Mouse (Mus musculus) hindbrain, embryonic 10.5 days (tissue): ENCODE measurements around the gene Jtb. TPM values are rescaled to one million over a fixed set of nuclear protein-coding genes. Genes with fewer than 3 reads are reported as not detected.
A peak's percentile ranks its signal among the peaks of the same experiment; 100 is the strongest.

ENCODE experiments used
- DNase-seq: peaks from one replicate; pipeline ENCODE4 v3.0.0-alpha.2; 2017; ENCODE audit warnings: low spot score
- H3K27ac ChIP-seq: fragments of 300-500 bp; sonication (generic); 2 replicates; pipeline ENCODE4 v1.5.1; 2016; ENCODE audit warnings: mild to moderate bottlenecking, moderate library complexity
- H3K27me3 ChIP-seq: fragments of 300-500 bp; sonication (generic); 2 replicates; pipeline ENCODE4 v1.6.1; 2016; ENCODE audit warnings: mild to moderate bottlenecking; ENCODE audit not compliant: poor library complexity, insufficient read depth, severe bottlenecking
- H3K36me3 ChIP-seq: fragments of 300-500 bp; sonication (generic); 2 replicates; pipeline ENCODE4 v1.6.1; 2016; ENCODE audit warnings: mild to moderate bottlenecking, moderate library complexity
- H3K4me1 ChIP-seq: fragments of 300-500 bp; sonication (generic); replicated peaks from 2 replicates; pipeline ENCODE4 v1.6.1; 2016; ENCODE audit warnings: mild to moderate bottlenecking
- H3K4me3 ChIP-seq: fragments of 300-500 bp; sonication (generic); 2 replicates; pipeline ENCODE4 v1.5.1; 2016; ENCODE audit warnings: mild to moderate bottlenecking, moderate library complexity
- H3K9me3 ChIP-seq: fragments of 300-500 bp; sonication (generic); 2 replicates; pipeline ENCODE4 v1.6.1; 2016; ENCODE audit warnings: mild to moderate bottlenecking, moderate library complexity
- WGBS: fragments of 180-500 bp; shearing (Covaris S2); methylation state at CpG from one replicate; pipeline ENCODE4 v1.1.7; 2016; 5-methylcytosine and 5-hydroxymethylcytosine counted together
- polyA plus RNA-seq: library from polyadenylated mRNA; unstranded; fragments of >200 nt; fragmentation: Nextera tagmentation; extraction: Ambion mirVana; gene quantifications from 2 replicates; pipeline ENCODE4 v1.2.1, GENCODE M21; 2016

Jtb gene
- polyA plus RNA-seq, result 91.4 and 95.7 TPM in 2 replicates

GRCm38 (mm10) chr3:90231507-90232333, at the start of gene Jtb:
Gene Jtb (plus strand): TSS chr3:90231597.
- H3K27ac ChIP-seq, result peak within 1 kb of the TSS; percentile 92
- no peaks in the 10 kb centered on the region for H3K9me3 ChIP-seq
- under 1% methylated on average over 61 of the region's 61 CpGs for WGBS

GRCm38 (mm10) chr3:90183581-90183980, 47.8 kb upstream of the Jtb start:
- Histone ChIP-seq H3K36me3 (no peaks in the 10 kb centered on the region), H3K4me1 (no peaks in the 10 kb centered on the region), H3K27ac (no peak overlapping the region), H3K27me3 (no peaks in the 10 kb centered on the region), H3K4me3 (no peak overlapping the region), H3K9me3 (no peaks in the 10 kb centered on the region)
- WGBS, result 76% methylated on average over 3 of the region's 3 CpGs
- DNase-seq, result no peak

More at GRCm38 (mm10) chr3:90231507-90232333, at the start of gene Jtb:
- Histone ChIP-seq H3K27me3 (no peaks in the 10 kb centered on the region), H3K4me3 (peak within 1 kb of the TSS; percentile 72), H3K36me3 (peaks cover 38% of the 10 kb centered on the region), H3K4me1 (peaks cover 19% of the 10 kb centered on the region)
- peak; percentile 95 for DNase-seq

GRCm38 (mm10) chr3:90190859-90191510, 40.4 kb upstream of the Jtb start:
- 84% methylated on average over 11 of the region's 11 CpGs for WGBS
- H3K4me1 ChIP-seq, result no peaks in the 10 kb centered on the region

GRCm38 (mm10) chr3:90194759-90195158, 36.6 kb upstream of the Jtb start:
- Histone ChIP-seq H3K27me3 (no peaks in the 10 kb centered on the region), H3K4me3 (no peak overlapping the region), H3K27ac (no peak overlapping the region), H3K9me3 (no peaks in the 10 kb centered on the region), H3K36me3 (no peaks in the 10 kb centered on the region), H3K4me1 (no peaks in the 10 kb centered on the region)
- no peak for DNase-seq
- 67% methylated on average over 4 of the region's 4 CpGs for WGBS

More at GRCm38 (mm10) chr3:90190859-90191510, 40.4 kb upstream of the Jtb start:
- Histone ChIP-seq H3K36me3 (no peaks in the 10 kb centered on the region), H3K27ac (no peak overlapping the region), H3K4me3 (no peak overlapping the region), H3K9me3 (no peaks in the 10 kb centered on the region), H3K27me3 (no peaks in the 10 kb centered on the region)
- DNase-seq, result no peak

- Histone ChIP-seq H3K27ac (no peak overlapping the region), H3K4me1 (no peaks in the 10 kb centered on the region)
- DNase-seq, result no peak
These were observed 35.8 kb upstream of the Jtb start for GRCm38 (mm10) chr3:90195644-90196043.

GRCm38 (mm10) chr3:90197548-90197947, 33.8 kb upstream of the Jtb start:
- DNase-seq, result no peak
- WGBS, result 86% methylated on average over 1 of the region's 1 CpGs
- Histone ChIP-seq H3K9me3 (no peaks in the 10 kb centered on the region), H3K27ac (no peak overlapping the region), H3K4me3 (no peak overlapping the region), H3K27me3 (no peaks in the 10 kb centered on the region), H3K36me3 (no peaks in the 10 kb centered on the region), H3K4me1 (no peaks in the 10 kb centered on the region)

More at GRCm38 (mm10) chr3:90195644-90196043, 35.8 kb upstream of the Jtb start:
- no peaks in the 10 kb centered on the region for H3K9me3 ChIP-seq
- no peaks in the 10 kb centered on the region for H3K36me3 ChIP-seq
- 85% methylated on average over 1 of the region's 1 CpGs for WGBS
- no peak overlapping the region for H3K4me3 ChIP-seq
- H3K27me3 ChIP-seq, result no peaks in the 10 kb centered on the region

- Histone ChIP-seq H3K36me3 (peaks cover 32% of the 10 kb centered on the region), H3K27ac (no peak overlapping the region), H3K4me3 (no peak overlapping the region), H3K9me3 (no peaks in the 10 kb centered on the region), H3K4me1 (0 out of 2 replicates have a peak, but pooled peaks cover 2% of the 10 kb centered on the region), H3K27me3 (no peaks in the 10 kb centered on the region)
- 67% methylated on average over 1 of the region's 1 CpGs for WGBS
- no peak for DNase-seq
These were observed 28.5 kb upstream of the Jtb start for GRCm38 (mm10) chr3:90202884-90203283.

GRCm38 (mm10) chr3:90203619-90204018, 27.8 kb upstream of the Jtb start:
- WGBS, result 79% methylated on average over 5 of the region's 5 CpGs
- no peaks in the 10 kb centered on the region for H3K9me3 ChIP-seq
- peaks cover 40% of the 10 kb centered on the region for H3K36me3 ChIP-seq
- H3K4me1 ChIP-seq, result 0 out of 2 replicates have a peak, but pooled peaks cover 2% of the 10 kb centered on the region
- H3K27ac ChIP-seq, result no peak overlapping the region
- no peaks in the 10 kb centered on the region for H3K27me3 ChIP-seq
- no peak overlapping the region for H3K4me3 ChIP-seq
- DNase-seq, result no peak

- Histone ChIP-seq H3K27me3 (no peaks in the 10 kb centered on the region), H3K4me1 (0 out of 2 replicates have a peak, but pooled peaks cover 2% of the 10 kb centered on the region), H3K9me3 (no peaks in the 10 kb centered on the region), H3K36me3 (peaks cover 49% of the 10 kb centered on the region), H3K27ac (no peak overlapping the region), H3K4me3 (no peak overlapping the region)
- no peak for DNase-seq
- WGBS, result 96% methylated on average over 2 of the region's 2 CpGs
These were observed 26.8 kb upstream of the Jtb start for GRCm38 (mm10) chr3:90204582-90204981.

GRCm38 (mm10) chr3:90208662-90209061, 22.7 kb upstream of the Jtb start:
- no peak overlapping the region for H3K4me3 ChIP-seq
- no peak for DNase-seq
- H3K27ac ChIP-seq, result no peak overlapping the region
- no peaks in the 10 kb centered on the region for H3K9me3 ChIP-seq
- H3K4me1 ChIP-seq, result peaks cover 23% of the 10 kb centered on the region
- no peaks in the 10 kb centered on the region for H3K27me3 ChIP-seq
- 85% methylated on average over 2 of the region's 2 CpGs for WGBS
- H3K36me3 ChIP-seq, result peaks cover 81% of the 10 kb centered on the region

- no peak for DNase-seq
- Histone ChIP-seq H3K4me3 (no peak overlapping the region), H3K27ac (no peak overlapping the region), H3K4me1 (peaks cover 30% of the 10 kb centered on the region), H3K9me3 (no peaks in the 10 kb centered on the region), H3K27me3 (no peaks in the 10 kb centered on the region), H3K36me3 (peaks cover 77% of the 10 kb centered on the region)
- 94% methylated on average over 5 of the region's 5 CpGs for WGBS
These were observed 21.4 kb upstream of the Jtb start for GRCm38 (mm10) chr3:90209908-90210566.

GRCm38 (mm10) chr3:90211475-90212398, 19.7 kb upstream of the Jtb start:
- Histone ChIP-seq H3K4me1 (peaks cover 30% of the 10 kb centered on the region), H3K9me3 (no peaks in the 10 kb centered on the region), H3K4me3 (peak overlapping the region; percentile 82), H3K36me3 (peaks cover 60% of the 10 kb centered on the region), H3K27ac (no peak overlapping the region), H3K27me3 (no peaks in the 10 kb centered on the region)
- 86% methylated on average over 13 of the region's 13 CpGs for WGBS
- no peak for DNase-seq
